Mouse (Mus musculus) right cerebral cortex, postnatal 14 days (tissue): ENCODE results near the gene Psmb8.
"Not testable (repeated sequence)": the region's sequence is repeated elsewhere in the genome, so short reads cannot be mapped to it uniquely, and the experiment has no call there.

Source experiments
- DNase-seq: peaks from one replicate; pipeline ENCODE4 v3.0.0; 2022

The Psmb8 gene

DNA sequence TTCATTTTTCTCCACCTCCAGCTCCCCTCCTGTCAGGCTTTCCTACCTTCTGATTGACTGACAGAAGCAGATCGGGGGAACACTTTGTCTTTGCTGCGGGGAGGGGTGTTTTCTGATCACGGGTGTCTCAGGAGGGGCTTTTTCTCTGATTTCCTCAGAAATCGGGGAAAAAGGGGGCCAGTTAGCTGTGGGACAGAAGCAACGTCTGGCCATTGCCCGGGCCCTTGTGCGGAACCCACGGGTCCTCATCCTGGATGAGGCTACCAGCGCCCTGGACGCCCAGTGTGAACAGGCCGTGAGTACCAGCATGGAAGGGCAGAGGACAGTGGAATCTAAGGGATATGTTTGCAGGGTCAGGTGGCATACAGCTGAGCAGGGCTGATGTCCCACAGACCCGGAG lies 17.7 kb downstream of the Psmb8 start:
- DNase-seq, result no peak

GRCm38 (mm10) chr17:34217216-34217928 lies 19.9 kb downstream of the Psmb8 start:
- no peak for DNase-seq

GRCm38 (mm10) chr17:34217986-34218385 lies 20.5 kb downstream of the Psmb8 start:
- DNase-seq, result no peak

- no peak for DNase-seq
Observed at GRCm38 (mm10) chr17:34218675-34219074, 21.2 kb downstream of the Psmb8 start.

DNA sequence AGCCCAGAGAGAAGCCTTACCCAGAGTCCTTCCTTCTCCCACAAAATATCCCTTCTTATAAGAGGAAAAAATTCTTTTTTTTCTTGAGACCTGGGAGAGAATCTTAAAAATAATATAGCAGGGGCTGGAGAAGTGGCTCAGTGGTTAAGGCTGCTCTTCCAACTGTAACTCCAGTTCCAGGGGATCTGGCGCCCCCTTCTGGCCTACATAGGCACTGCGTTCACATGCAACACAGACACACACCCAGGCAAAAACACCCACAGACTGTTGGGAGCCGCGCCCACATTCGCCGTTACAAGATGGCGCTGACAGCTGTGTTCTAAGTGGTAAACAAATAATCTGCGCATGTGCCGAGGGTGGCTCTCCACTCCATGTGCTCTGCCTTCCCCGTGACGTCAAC lies 21.6 kb downstream of the Psmb8 start:
- peak; percentile 53 for DNase-seq

DNA sequence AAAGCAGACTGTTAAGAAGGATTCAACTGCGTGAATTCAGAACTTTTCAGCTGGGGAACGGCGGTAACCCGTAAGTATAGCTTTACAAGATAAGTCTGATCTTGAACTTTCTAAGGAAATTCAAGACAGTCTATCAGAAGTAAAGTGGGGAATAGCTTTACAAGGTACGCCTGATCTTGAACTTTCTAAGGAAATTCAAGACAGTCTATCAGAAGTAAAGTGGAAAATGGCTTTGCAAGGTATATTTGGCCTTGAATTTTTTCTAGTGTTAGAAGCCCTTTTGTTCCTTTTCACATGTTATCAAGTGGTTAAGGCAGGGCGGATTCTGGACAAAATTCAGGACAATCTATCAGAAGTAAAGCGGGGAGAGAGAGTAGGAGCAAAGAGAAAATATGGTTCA lies 22.3 kb downstream of the Psmb8 start:
- DNase-seq, result not testable (repeated sequence)

GRCm38 (mm10) chr17:34220401-34220800 lies 22.9 kb downstream of the Psmb8 start:
- not testable (repeated sequence) for DNase-seq

DNA sequence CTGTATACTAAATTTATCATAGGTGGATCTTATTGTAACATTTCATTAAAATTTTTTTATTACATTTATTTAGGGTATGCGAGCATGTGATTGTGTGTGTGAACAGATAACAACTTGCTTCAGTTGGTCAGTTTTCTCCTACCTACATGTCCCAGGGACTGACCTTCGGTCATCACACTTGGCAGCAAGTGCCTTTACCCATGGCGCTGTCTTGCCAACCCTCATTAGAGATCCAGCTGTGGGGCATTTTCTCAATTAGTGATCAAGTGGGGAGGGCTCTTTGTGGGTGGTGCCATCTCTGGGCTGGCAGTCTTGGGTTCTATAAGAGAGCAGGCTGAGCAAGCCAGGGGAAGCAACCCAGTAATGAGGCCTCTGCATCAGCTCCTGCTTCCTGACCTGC lies 27.3 kb downstream of the Psmb8 start:
- no peak for DNase-seq

GRCm38 (mm10) chr17:34225426-34225825 lies 27.9 kb downstream of the Psmb8 start:
- no peak for DNase-seq

- not testable (repeated sequence) for DNase-seq
Observed at GRCm38 (mm10) chr17:34225911-34226310, 28.4 kb downstream of the Psmb8 start.

- not testable (repeated sequence) for DNase-seq
Observed at GRCm38 (mm10) chr17:34230971-34231370, 33.5 kb downstream of the Psmb8 start.

DNA sequence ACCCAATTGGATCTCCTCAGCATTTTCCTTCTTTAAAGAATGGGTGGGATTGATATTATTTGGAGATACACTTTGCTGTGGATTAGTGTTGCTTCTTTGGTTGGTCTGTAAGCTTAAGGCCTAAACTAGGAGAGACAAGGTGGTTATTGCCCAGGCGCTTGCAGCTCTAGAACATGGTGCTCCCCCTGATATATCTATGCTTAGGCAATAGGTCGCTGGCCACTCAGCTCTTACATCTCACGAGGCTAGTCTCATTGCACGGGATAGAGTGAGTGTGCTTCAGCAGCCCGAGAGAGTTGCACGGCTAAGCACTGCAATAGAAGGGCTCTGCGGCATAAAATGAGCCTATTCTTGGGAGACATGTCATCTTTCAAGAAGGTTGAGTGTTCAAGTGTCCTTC lies 34.5 kb downstream of the Psmb8 start:
- not testable (repeated sequence) for DNase-seq

DNA sequence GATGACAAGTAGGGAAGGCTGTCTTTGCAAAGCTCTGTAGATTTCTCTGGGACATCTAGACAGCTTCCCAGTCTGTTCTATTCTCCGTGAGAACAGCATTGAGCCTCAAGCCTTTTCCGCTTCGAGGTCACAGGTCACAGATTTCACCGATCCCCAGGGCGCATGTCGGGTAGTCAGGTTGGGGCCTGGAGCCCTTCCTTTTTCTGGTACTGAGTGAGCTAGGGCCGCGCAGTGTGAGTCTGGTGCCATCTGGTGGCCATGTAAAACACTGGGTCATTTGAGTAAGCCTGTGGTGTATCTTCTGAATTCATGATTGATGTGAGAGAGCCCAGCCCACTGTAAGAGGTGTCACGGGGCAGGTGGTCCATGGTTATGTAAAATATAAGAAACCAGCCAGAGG lies 37.4 kb downstream of the Psmb8 start:
- peak; percentile 75 for DNase-seq

DNA sequence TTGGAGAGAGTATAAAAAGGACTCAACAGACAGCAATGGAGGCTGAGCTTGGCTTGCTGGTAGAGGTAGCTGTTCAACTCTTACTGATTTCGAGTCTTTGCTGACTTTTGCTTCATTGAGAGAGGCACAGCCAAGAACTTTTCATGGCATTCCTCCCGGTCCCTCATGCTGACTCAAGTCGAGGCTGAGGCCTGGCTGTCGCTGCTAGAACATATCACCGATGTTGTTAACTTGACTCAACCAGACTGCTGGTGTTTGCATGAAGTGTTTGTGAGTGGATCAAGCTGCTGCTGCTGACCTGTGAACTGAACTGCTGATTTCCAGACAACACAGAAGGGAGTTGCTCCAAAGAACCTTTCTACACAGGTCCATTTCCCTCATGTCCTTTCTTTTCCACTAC lies 39.2 kb downstream of the Psmb8 start:
- DNase-seq, result no peak

GRCm38 (mm10) chr17:34237741-34238140 lies 40.2 kb downstream of the Psmb8 start:
- DNase-seq, result no peak

DNA sequence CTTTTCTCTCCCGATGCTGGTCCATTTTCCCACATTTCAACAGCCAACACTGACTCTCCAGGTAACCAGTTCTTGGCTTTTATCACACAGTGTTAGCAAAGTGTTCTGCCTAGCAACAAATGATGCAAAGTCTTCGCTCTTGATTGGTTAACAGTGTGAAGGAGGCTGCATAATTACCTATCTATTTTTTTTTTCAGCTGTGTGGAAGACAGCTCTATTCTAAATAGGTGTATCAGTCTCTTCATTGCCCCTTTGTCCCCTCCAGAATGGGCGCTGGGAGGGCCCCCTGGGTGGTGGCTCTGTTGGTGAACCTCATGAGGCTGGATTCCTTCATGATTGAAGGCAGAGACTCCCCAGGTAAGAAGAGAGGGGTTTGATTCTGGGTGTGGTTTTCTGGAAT lies 41.2 kb downstream of the Psmb8 start, which contains the start of gene H2-Ob:
Gene H2-Ob, plus strand, starts transcription at position 198 of the 400 bp plus-strand sequence.
- no peak for DNase-seq

GRCm38 (mm10) chr17:34239601-34240041 lies 42.1 kb downstream of the Psmb8 start:
- DNase-seq, result no peak

DNA sequence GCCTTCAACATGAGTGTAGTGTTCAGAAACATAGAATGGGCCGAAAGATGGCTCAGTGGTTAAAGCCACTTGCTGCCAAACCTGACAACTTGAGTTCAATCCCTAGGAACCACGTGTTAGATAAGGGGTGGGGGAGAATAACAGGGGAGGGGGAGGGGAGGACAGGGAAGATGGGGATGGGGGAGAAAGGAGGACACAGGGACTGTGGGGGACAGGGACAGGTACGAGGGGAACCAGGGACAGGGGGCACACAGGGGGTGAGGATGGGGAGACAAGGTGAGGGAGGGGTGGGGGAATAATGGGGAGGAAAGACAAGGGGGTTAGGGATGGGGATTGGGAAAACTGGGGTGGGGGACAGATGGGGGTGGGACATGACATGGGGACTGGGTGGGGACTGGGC lies 42.8 kb downstream of the Psmb8 start:
- no peak for DNase-seq

DNA sequence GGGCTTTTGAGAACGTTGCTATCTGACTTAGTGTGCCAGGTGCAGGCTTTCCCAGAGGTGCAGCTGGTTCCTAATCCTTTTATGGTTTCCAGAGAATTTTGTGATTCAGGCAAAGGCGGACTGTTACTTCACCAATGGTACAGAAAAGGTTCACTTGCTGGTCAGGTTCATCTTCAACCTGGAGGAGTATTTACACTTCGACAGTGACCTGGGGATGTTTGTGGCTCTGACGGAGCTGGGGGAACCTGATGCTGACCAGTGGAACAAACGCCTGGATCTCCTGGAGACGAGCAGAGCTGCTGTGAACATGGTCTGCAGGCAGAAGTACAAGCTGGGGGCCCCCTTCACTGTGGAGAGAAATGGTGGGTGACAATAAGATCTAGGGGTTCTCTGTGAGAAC lies 43.4 kb downstream of the Psmb8 start:
- DNase-seq, result no peak

DNA sequence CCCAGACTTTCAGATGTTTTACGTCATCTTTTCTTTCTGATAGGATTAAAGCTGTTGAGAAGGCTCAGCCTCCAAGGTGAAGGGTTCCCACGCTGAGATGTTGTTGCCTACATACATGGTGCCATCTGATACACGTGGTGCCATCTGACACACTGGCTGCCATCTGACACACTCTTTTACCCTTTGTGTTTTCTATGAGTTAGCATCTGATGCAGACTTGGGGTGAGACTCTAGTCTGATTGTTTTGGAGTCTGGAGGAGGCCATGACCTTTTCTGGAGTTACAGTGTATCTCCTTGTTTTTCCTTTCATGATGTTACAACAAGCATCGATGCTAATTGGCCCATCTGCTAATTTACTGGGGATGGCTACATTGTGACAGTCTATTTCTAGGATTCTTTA lies 47.1 kb downstream of the Psmb8 start:
- DNase-seq, result no peak

- no peak for DNase-seq
Observed at GRCm38 (mm10) chr17:34247047-34247446, 49.5 kb downstream of the Psmb8 start.

DNA sequence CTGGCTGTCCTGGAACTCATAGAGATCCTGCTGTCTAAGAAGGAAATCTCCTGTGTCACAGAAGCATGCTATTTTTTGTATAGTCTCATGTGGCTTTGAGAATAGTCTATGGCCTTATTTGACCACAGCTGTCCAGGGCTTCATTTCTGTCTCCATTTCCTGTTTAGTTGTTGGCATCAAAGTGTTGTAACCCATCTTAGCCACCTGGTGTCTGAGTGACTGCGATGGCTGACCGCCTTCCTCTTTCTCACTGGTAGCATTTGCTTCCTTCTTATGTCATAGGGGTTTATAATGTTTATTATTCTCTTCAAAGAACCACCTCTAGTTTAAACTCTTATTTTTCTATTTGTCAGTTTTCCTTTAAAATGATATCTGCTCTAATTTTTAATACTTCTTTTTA lies 51.2 kb downstream of the Psmb8 start:
- DNase-seq, result no peak

DNA sequence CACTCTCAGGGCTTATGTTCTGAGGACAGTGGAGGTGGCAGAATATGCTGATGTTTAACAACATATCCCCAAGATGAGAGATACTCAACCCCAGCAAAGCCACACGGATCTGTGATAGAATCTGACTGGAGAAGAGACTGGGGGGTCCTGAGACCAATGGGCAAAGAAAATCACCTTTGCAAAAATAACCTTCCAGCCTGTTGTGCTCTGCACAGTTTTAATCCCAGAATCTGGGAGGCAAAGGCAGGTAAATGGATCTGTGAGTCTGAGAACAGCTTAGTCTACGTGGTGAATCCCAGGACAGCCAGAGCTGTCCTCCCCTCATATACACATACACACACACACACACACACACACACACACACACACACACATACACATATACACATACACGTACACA lies 51.8 kb downstream of the Psmb8 start:
- DNase-seq, result no peak

GRCm38 (mm10) chr17:34249878-34250277 lies 52.4 kb downstream of the Psmb8 start:
- no peak for DNase-seq
